Mouse (Mus musculus) heart, postnatal 0 days (tissue): ENCODE data around the gene Xpa. TPM values are rescaled to one million over a fixed set of nuclear protein-coding genes. Genes with fewer than 3 reads are reported as not detected.

Experiments
- ATAC-seq: fragments of 200-750 bp; cut with Nextera tagmentation; 2 replicates; pipeline ENCODE4 v1.8.0; 2017; ENCODE audit warnings: low read depth, moderate number of reproducible peaks, moderate library complexity; ENCODE audit not compliant: insufficient read depth
- DNase-seq: peaks from one replicate; pipeline ENCODE4 v3.0.0-alpha.2; 2016; ENCODE audit warnings: low spot score
- H3K27ac ChIP-seq: fragments of 300-500 bp; sonication (generic); 2 replicates; pipeline ENCODE4 v1.5.1; 2014; ENCODE audit warnings: low read depth, mild to moderate bottlenecking
- H3K27me3 ChIP-seq: fragments of 300-500 bp; sonication (generic); 2 replicates; pipeline ENCODE4 v1.6.1; 2014; ENCODE audit warnings: low read length, mixed read lengths; ENCODE audit not compliant: control insufficient read depth, insufficient read depth
- H3K36me3 ChIP-seq: fragments of 300-500 bp; sonication (generic); replicated peaks from 2 replicates; pipeline ENCODE4 v1.6.1; 2014; ENCODE audit warnings: low read length, mixed read lengths; ENCODE audit not compliant: control insufficient read depth, insufficient read depth
- H3K4me1 ChIP-seq: fragments of 300-500 bp; sonication (generic); 2 replicates; pipeline ENCODE4 v1.6.1; 2014; ENCODE audit warnings: antibody characterized with exemption; ENCODE audit not compliant: control insufficient read depth, insufficient read depth
- H3K4me2 ChIP-seq: fragments of 300-500 bp; sonication (generic); 2 replicates; pipeline ENCODE4 v1.6.1; 2014; ENCODE audit warnings: low read depth, mild to moderate bottlenecking, low read length, moderate library complexity
- H3K4me3 ChIP-seq: fragments of 300-500 bp; sonication (generic); 2 replicates; pipeline ENCODE4 v1.5.1; 2014; ENCODE audit warnings: low read depth, low read length
- H3K9ac ChIP-seq: fragments of 300-500 bp; sonication (generic); replicated peaks from 2 replicates; pipeline ENCODE4 v1.6.1; 2014; ENCODE audit warnings: low read depth, low read length, mixed read lengths
- H3K9me3 ChIP-seq: fragments of 300-500 bp; sonication (generic); replicated peaks from 2 replicates; pipeline ENCODE4 v1.6.1; 2016; ENCODE audit warnings: low read length; ENCODE audit not compliant: control insufficient read depth
- CTCF ChIP-seq: IDR thresholded peaks from 2 replicates; pipeline ENCODE4 v1.5.1; 2016; ENCODE audit warnings: antibody characterized with exemption, control low read depth, low read depth
- EP300 ChIP-seq: IDR thresholded peaks from 2 replicates; pipeline ENCODE4 v1.6.1; 2016; ENCODE audit warnings: antibody characterized with exemption, low read depth
- WGBS: fragments of 180-500 bp; shearing (Covaris S2); extraction: QIAGEN DNeasy Blood & Tissue Kit; methylation state at CpG from one replicate; pipeline ENCODE4 v1.1.7; 2014; 5-methylcytosine and 5-hydroxymethylcytosine counted together
- polyA plus RNA-seq: library from polyadenylated mRNA; unstranded; fragments of >200 nt; fragmentation: Nextera tagmentation; extraction: Ambion mirVana; gene quantifications from 2 replicates; pipeline ENCODE4 v1.2.1, GENCODE M21; 2015
- total RNA-seq: library from RNA; depleted of rRNA; stranded (reverse); fragments of >200 nt; gene quantifications from 2 replicates; pipeline ENCODE4 v1.2.3, GENCODE M21; 2014; ENCODE audit warnings: low replicate concordance

Gene Xpa
- total and polyA plus RNA-seq, 2 experiments from 2014 or later, result 9.4 to 19.1 TPM

- Histone ChIP-seq H3K27ac (no peak overlapping the region), H3K36me3 (peaks cover 76% of the 10 kb centered on the region), H3K9me3 (no peaks in the 10 kb centered on the region), H3K4me3 (no peak overlapping the region), H3K27me3 (no peaks in the 10 kb centered on the region), H3K4me2 (no peak overlapping the region), H3K4me1 (no peaks in the 10 kb centered on the region), H3K9ac (no peak overlapping the region)
- ATAC-seq, result no peak
- TF ChIP-seq CTCF, result no peak
- no peak for TF ChIP-seq EP300
- WGBS, result 69% methylated on average over 3 of the region's 3 CpGs
- no peak for DNase-seq
Observed at GRCm38 (mm10) chr4:46186466-46186865, 9.6 kb downstream of the Xpa start.

DNA sequence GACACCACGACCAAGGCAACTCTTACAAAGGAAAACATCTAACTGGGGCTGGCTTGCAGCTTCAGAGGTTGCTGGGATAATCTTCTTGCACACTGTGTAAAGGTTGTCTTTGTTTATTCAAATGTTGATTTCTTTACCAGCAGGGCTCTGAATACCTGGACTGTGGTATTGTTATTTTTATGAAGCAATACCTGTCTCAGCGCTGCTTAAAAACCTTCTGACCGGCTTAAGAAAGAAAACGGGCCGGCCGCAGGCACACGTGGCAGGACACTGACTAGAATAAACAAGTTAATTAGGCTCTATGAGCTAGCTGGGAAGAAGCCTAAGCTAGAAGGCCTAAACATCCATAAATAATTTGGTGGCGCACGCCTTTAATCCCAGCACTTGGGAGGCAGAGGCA, 10.2 kb downstream of the Xpa start:
- peaks cover 77% of the 10 kb centered on the region for H3K36me3 ChIP-seq

DNA sequence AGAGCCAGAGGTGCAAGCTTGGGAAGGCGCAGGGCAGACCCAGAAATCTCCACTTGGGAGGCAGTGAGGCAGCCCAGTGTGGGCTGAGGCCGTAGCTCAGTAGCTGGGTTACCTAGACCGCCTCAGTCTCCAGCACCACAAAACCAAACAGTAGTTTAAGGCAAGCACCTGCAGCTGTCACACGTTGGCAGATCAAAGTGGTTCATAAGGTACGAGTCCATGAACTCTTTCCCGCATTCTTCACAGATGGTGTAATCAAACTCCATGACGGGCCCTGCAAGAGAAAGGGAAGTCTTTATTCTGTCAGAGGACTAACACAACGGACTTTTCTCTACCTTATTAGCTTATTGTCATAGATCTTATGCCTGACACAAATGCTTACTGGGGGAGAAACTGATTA, 10.7 kb downstream of the Xpa start:
- TF ChIP-seq EP300 (no peak), CTCF (no peak)
- Histone ChIP-seq H3K9ac (no peak overlapping the region), H3K4me2 (no peak overlapping the region), H3K36me3 (peaks cover 75% of the 10 kb centered on the region), H3K27me3 (no peaks in the 10 kb centered on the region), H3K4me1 (no peaks in the 10 kb centered on the region), H3K27ac (no peak overlapping the region), H3K9me3 (no peaks in the 10 kb centered on the region), H3K4me3 (no peak overlapping the region)
- ATAC-seq (no peak), DNase-seq (no peak)
- 71% methylated on average over 8 of the region's 8 CpGs for WGBS

More for the DNA sequence above, 10.2 kb downstream of the Xpa start:
- TF ChIP-seq CTCF (no peak), EP300 (no peak)
- Histone ChIP-seq H3K27ac (no peak overlapping the region), H3K4me3 (no peak overlapping the region), H3K9me3 (no peaks in the 10 kb centered on the region), H3K9ac (no peak overlapping the region), H3K4me2 (no peak overlapping the region), H3K4me1 (no peaks in the 10 kb centered on the region), H3K27me3 (no peaks in the 10 kb centered on the region)
- WGBS, result 90% methylated on average over 9 of the region's 9 CpGs
- no peak for DNase-seq
- no peak for ATAC-seq

DNA sequence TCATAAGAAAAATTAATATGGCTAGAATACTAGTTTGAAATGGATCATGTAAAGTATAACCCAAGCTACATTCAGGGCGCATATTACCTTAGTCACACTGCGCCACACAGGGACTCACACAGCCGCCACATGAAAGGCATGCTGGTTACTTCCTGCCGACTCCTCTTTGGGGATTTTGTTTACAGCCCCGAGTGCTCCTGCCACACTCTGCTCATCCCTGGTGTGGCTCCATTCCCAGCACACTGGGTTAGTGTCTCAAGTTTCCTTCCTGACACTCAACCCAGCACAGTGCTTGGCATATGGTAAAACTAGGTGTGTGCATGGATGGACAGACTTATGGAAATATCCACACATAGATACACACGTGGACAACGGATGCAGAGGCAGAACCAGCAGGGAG, 13.9 kb downstream of the Xpa start:
- Histone ChIP-seq H3K27me3 (no peaks in the 10 kb centered on the region), H3K4me1 (no peaks in the 10 kb centered on the region), H3K36me3 (peaks cover 86% of the 10 kb centered on the region), H3K9ac (no peak overlapping the region), H3K9me3 (no peaks in the 10 kb centered on the region), H3K4me3 (no peak overlapping the region), H3K27ac (no peak overlapping the region), H3K4me2 (no peak overlapping the region)
- ATAC-seq (no peak), DNase-seq (no peak)
- 83% methylated on average over 7 of the region's 7 CpGs for WGBS
- TF ChIP-seq EP300, result no peak
- TF ChIP-seq CTCF, result no peak

DNA sequence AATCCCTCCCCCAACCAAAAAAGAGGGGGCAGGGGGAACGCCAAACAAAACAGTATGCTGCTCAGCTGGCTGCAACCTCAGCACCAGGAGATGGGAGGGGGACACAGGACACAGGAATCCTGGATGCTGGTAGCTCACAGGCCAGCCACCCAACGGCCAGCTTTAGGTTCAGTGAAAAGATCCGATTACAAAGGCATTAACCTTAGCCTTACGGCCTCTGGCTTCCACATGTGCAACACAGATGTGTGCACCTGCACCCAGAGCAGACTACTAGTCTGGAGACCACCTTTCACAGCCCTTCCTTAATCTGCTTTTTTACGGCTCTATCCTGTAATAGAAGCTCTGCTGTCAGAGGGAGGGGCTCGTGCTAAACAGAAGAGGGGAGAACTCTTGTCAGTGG, 14.9 kb downstream of the Xpa start:
- H3K36me3 ChIP-seq, result peaks cover 94% of the 10 kb centered on the region
- 77% methylated on average over 6 of the region's 6 CpGs for WGBS
- DNase-seq, result no peak
- no peak overlapping the region for H3K4me3 ChIP-seq
- H3K27me3 ChIP-seq, result no peaks in the 10 kb centered on the region
- H3K4me1 ChIP-seq, result no peaks in the 10 kb centered on the region
- H3K27ac ChIP-seq, result no peak overlapping the region
- ATAC-seq, result no peak
- no peak overlapping the region for H3K4me2 ChIP-seq
- no peak overlapping the region for H3K9ac ChIP-seq
- TF ChIP-seq EP300 (no peak), CTCF (no peak)
- H3K9me3 ChIP-seq, result no peaks in the 10 kb centered on the region

- no peak overlapping the region for H3K27ac ChIP-seq
- 89% methylated on average over 7 of the region's 7 CpGs for WGBS
- no peak overlapping the region for H3K4me2 ChIP-seq
- H3K9ac ChIP-seq, result no peak overlapping the region
- no peak overlapping the region for H3K4me3 ChIP-seq
- H3K27me3 ChIP-seq, result no peaks in the 10 kb centered on the region
- ATAC-seq, result no peak
- H3K9me3 ChIP-seq, result no peaks in the 10 kb centered on the region
- TF ChIP-seq EP300 (no peak), CTCF (no peak)
- H3K36me3 ChIP-seq, result peaks cover 93% of the 10 kb centered on the region
- DNase-seq, result no peak
- H3K4me1 ChIP-seq, result no peaks in the 10 kb centered on the region
Observed at GRCm38 (mm10) chr4:46177496-46177895, 18.6 kb downstream of the Xpa start.
